Mouse (Mus musculus): ENCODE measurements around the gene Iqgap2.

Iqgap2 gene

GRCm38 (mm10) chr13:95884455-95884854 lies 7.3 kb downstream of the Iqgap2 start:
- DNase-seq, result no peak

- no peak for DNase-seq
These were observed 9.7 kb downstream of the Iqgap2 start for GRCm38 (mm10) chr13:95882001-95882400.

- DNase-seq, result no peak
These were observed 10.3 kb downstream of the Iqgap2 start for GRCm38 (mm10) chr13:95881427-95881826.

DNA sequence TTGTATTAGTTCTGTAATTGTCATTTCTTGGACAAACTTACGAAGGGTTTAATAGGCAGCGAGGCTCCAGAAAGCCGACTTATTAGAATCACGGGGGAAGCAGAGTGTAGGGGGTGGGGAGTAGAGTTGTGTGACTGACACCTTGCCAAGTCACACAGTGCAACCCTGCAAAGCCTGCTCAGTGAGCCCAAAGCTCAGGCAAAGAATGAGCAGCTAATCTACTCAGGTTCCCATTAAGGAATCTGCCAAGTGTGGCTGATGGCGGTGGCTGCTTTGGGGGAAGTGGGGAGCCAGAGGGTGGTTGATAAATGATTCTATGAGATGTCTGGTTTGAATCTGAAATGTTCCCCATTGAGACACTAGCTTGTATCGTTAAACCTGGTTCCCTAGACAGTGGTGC lies 11.1 kb downstream of the Iqgap2 start:
- DNase-seq, result no peak

GRCm38 (mm10) chr13:95871993-95872392 lies 19.7 kb downstream of the Iqgap2 start:
- DNase-seq, result no peak

DNA sequence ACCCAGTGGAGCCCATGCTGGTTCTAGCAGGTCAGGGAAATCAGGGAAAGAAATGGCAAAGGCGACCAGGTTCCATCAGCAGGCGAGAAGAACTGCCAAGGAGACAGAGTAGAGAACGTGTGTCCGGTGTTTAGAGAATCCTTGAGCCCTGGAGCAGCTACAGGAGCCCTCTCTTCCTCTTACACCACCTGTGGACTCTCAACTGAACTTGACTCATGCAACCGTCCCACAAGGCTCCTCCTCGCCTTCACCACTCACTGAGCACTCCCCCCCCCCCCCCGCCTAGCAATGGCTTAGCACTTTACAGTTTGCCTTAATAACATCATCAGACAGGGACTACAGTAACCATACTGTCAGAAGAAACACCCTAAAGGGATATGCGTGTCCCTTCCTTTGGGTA lies 21.1 kb downstream of the Iqgap2 start:
- no peak for DNase-seq

DNA sequence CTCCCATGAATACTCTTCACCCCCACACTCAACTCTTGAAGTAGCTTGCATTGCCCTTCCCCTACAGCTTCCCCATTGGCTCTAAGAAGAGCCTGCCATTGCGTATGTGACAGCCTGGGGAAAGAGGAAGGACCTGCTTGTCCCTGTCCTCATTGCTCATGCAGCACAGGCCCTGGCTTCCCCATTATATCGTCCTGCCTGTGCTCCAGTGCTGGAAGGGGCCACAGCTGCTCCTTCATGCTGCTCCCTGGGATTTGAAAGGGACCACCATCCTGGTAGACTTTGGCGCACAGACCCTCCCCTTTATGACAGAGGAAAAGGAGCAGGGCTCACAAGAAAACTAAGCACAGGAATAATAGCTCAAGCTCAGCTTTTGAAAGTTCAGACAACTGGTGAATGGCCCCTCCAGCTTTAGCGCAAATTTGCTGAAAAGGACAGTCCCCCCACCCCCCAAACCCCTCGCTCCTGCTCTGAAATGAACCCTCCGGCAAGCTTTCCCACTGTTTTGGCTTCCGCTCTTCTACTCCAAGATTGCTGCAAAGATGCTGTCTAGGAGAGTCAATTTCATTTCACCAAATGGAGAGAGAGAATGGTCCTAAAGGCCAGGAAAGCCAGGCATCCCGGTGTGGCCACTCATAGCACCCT lies 22.7 kb downstream of the Iqgap2 start:
- no peak for DNase-seq

DNA sequence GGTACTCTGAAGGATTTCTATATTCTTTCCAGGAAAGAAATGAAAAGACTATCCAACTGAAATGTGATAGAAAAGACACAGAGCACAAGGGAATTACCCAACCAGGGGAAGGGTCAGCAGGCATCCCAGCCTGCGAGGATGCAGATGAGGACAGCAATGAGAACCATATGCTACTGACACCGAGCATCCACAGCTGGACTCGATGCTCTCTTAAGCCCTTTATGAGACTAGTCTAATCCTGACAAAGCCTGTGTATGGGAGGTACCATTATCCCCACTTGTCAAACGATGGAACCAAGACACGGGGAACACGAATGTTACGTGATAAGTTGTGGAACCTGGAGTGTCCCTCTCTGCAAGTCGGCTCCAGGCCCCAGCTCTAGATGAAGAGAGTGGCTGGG lies 29.5 kb downstream of the Iqgap2 start:
- no peak for DNase-seq

DNA sequence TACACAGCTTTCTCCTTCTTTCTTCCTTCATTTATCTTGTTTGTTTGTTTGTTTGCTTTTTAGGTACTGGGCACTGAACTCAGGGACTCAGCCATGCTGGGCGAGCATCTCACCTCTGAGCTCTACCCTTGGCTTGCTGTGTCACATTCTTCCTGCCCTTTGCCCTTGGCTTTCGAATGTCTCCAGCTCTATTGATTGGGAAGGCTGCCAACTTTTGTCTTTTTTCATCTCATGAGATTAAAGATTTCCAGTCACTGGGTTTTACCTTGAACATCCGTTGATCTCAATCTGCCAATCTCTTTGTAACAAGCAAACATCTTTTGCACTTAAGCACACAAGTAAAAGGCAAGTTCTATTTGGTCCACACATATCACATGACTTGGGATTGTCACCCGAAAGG lies 32.5 kb downstream of the Iqgap2 start:
- no peak for DNase-seq

GRCm38 (mm10) chr13:95858866-95859265 lies 32.9 kb downstream of the Iqgap2 start:
- no peak for DNase-seq

DNA sequence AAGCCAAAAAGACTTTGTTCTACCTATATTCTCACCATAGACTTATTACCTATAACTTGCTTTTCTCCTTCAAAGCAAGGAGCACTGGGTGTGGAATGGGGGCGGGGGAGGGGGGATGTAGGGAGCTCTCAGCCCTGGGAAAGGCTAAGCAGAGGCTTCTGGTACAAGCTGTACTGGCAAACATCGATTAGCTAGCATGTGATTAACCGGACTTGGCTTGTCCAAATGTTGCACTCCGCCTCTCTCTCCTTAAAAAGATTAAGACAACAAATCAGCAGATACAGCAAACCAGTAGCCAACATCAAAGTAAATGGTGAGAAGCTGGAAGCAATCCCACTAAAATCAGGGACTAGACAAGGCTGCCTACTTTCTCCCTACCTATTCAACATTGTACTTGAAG lies 36.2 kb downstream of the Iqgap2 start:
- no peak for DNase-seq

DNA sequence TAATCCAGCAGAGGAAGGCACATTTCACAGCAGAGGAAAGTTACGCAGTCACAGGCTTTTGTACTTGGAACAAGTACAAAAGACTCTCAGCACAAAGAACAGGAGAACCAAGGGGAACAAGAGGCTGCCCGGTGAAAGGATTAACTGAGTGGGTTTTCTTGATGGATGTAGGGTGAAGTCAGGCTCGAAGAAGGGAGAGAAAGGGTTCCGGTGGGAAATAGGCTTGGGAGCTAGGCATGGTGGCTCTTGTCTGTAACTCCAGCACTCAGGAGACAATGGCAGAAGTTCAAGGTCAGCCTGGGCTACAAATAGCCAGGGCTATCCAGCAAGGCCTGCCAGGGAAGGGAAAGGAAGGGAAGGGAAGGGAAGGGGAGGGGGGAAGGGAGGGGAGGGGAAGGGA lies 40.1 kb downstream of the Iqgap2 start:
- DNase-seq, result no peak

- DNase-seq, result no peak
These were observed 41.3 kb downstream of the Iqgap2 start for GRCm38 (mm10) chr13:95850451-95850850.

- DNase-seq, result no peak
These were observed 42.2 kb downstream of the Iqgap2 start for GRCm38 (mm10) chr13:95849501-95850007.

- no peak for DNase-seq
These were observed 45.4 kb downstream of the Iqgap2 start for GRCm38 (mm10) chr13:95846364-95846763.

- no peak for DNase-seq
These were observed 46.8 kb downstream of the Iqgap2 start for GRCm38 (mm10) chr13:95844950-95845349.

DNA sequence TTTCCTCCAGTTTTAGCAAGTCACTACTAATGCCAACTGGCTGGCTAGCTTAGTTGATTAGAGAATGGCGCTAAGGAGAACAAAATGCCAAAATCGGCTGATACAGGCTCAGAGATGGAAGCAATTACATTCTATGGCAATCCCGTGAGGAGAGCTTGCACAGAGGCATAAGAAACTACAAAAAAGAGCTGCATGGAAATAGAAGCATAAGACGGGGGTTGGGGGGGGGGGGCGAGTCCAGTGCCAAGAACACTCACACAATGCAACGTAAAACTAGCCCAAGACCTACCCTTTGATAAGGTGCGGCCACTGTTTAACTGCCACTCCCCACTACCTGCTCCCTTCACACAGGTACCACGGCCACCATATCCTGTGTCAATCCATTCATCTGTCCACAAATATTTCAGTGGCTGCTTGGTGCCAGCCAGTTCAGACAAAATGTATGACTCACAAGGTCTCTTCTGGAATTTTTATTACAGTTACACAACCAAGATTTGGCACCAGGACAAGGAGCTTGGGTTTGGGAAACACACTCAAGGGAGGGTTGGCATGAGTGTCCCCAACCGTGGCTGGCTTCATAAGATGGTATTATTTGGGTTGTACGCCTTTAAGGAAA lies 48.2 kb downstream of the Iqgap2 start:
- DNase-seq, result no peak

DNA sequence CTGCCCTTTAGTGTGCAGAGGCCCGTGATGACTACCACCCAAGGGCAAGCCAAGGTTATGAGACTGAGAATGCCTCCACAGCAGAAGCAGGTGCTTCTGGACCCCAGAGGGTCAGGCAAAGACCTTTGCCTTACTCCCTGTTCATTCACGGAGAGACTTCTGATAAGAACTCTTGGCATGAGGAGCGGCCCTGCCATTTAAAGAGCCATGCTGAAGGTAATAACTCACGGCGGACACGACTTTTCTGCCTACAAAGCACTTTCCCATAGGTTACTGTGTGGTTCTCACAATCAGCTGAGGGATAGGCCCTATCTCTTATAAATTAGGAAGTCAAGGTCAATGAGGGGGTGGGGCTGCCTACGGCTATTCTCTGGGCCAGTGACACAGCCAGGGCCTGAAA lies 48.9 kb downstream of the Iqgap2 start:
- no peak for DNase-seq

GRCm38 (mm10) chr13:95841946-95842345 lies 49.8 kb downstream of the Iqgap2 start:
- DNase-seq, result no peak

DNA sequence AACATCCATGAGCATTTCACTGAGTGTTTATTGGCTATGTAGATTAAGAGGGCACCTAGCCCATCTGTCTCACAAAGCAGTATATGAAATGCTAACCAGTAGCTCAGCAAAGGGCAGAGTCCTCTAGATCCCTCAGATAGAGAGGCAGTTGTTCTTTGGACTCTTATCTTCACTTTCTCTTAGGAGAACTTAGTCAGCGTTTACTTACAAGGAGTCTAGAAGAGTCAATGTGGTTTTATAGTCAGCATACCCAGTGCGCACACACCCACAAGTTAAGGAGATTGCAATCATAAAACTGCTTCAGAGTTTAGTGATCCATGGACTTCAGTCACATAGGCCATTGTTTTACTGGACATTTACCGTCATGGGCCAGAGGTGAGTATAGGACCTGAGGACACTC lies 54.8 kb downstream of the Iqgap2 start:
- no peak for DNase-seq

DNA sequence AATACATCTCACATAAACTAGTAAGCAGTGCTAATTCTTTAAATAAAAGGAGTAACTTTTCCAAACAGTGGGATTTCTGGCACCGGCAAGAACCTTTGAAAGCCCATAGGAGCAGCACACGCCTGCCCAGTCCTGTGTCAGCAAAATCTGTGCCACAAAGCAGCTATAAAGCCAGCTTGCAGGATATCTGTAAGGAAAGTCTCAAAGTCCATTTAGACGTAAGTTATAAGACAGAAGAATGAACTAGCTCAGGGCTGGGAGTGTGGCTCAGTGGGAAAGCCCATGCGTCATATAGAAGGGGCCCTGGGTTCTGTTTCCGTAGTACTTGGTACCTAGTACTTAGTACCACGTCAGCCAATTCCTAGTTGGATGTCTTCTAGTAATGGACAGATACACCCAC lies 58.2 kb downstream of the Iqgap2 start:
- DNase-seq, result no peak

- DNase-seq, result no peak
These were observed 59.0 kb downstream of the Iqgap2 start for GRCm38 (mm10) chr13:95832712-95833111.

- peak; percentile 27 to 34 for DNase-seq
These were observed 60.0 kb downstream of the Iqgap2 start for GRCm38 (mm10) chr13:95831760-95832159.

- no peak for DNase-seq
These were observed 62.1 kb downstream of the Iqgap2 start for GRCm38 (mm10) chr13:95829431-95830171.

Measured in cerebellum, postnatal 36 days (tissue).